27 mouse cellular contexts compared by ENCODE assay signal in the genomic region with DNA sequence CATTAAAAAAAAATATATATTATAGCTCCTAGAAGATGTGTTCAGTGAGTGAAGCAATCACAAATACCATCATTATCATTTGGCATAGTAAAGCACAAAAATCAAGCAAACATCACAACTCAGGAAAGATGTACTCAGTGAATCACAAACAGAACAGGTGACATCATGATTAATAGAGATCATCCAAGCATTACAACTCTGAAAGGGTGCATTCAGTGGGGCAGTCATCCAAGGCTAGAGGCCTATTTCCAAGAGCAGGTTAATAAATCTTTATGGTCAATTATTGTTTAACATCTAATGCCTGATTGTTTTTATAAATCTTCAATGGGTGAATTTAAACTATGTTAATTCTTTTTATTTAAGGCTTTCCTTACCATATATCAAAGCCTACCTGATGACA. TPM values are rescaled to one million over a fixed set of nuclear protein-coding genes. Genes with fewer than 3 reads are reported as not detected.
DNase-seq lines count a peak whose midpoint lies in the region; ATAC-seq lines count a peak whose summit lies in the region.
"Had no signal": no experiment of that assay in that cellular context is flagged by ENCODE, and none has a peak within 500 bp of the region (broad histone marks: within the 10 kb centered on the region; RNA-seq: fewer than 3 reads in every experiment).

No protein-coding gene starts in this region.

- H3K9me3 ChIP-seq in kidney, embryonic 14.5 days (ENCODE audit: control insufficient read depth, low read length): no peaks in the 10 kb centered on the region
- H3K9me3 ChIP-seq: embryonic facial prominence, embryonic 12.5 days; embryonic facial prominence, embryonic 15.5 days; heart, embryonic 12.5 days; heart, embryonic 15.5 days; hindbrain, embryonic 10.5 days had no signal

- no peak overlapping the region for H3K4me3 ChIP-seq in kidney, embryonic 14.5 days (ENCODE audit: low read length)
- H3K4me3 ChIP-seq: embryonic facial prominence, embryonic 12.5 days; embryonic facial prominence, embryonic 15.5 days; heart, embryonic 12.5 days; heart, embryonic 15.5 days; hindbrain, embryonic 10.5 days had no signal

- no peak overlapping the region for H3K4me2 ChIP-seq in kidney, embryonic 14.5 days (replicated peaks; ENCODE audit: low read depth, low read length)
- H3K4me2 ChIP-seq: embryonic facial prominence, embryonic 12.5 days; embryonic facial prominence, embryonic 15.5 days; heart, embryonic 12.5 days; heart, embryonic 15.5 days; hindbrain, embryonic 14.5 days had no signal

- ATAC-seq in kidney, embryonic 14.5 days (ENCODE audit: low FRiP score, low TSS enrichment): no peak
- no peak for ATAC-seq in activated CD4-positive, CD25-positive, alpha-beta regulatory T cell, adult 4 months
- ATAC-seq: CD4-positive, CD25-positive, alpha-beta regulatory T cell, adult 4 months; forebrain, embryonic 14.5 days; forebrain, postnatal 0 days; hindbrain, postnatal 0 days had no signal

- H3K4me1 ChIP-seq in kidney, embryonic 14.5 days (ENCODE audit: control insufficient read depth, insufficient read depth, low read length): peaks cover 3% of the 10 kb centered on the region; the same call in 1 of the 2 replicates

- H3K27me3 ChIP-seq in kidney, embryonic 14.5 days (ENCODE audit: control insufficient read depth, insufficient read depth, low read length): peaks cover 4% of the 10 kb centered on the region; the same call in 1 of the 2 replicates
- H3K27me3 ChIP-seq: embryonic facial prominence, embryonic 15.5 days had no signal

- no peak overlapping the region for H3K27ac ChIP-seq in kidney, embryonic 14.5 days (ENCODE audit: low read depth, low read length)
- H3K27ac ChIP-seq: embryonic facial prominence, embryonic 12.5 days; embryonic facial prominence, embryonic 15.5 days; heart, embryonic 15.5 days; hindbrain, embryonic 10.5 days; hindbrain, embryonic 14.5 days; hindbrain, postnatal 0 days had no signal

- no peak overlapping the region for H3K9ac ChIP-seq in kidney, embryonic 14.5 days (ENCODE audit: low read depth, low read length)
- H3K9ac ChIP-seq: embryonic facial prominence, embryonic 12.5 days; embryonic facial prominence, embryonic 15.5 days; forebrain, postnatal 0 days; heart, embryonic 12.5 days; heart, embryonic 15.5 days; hindbrain, embryonic 14.5 days had no signal

- H3K36me3 ChIP-seq in kidney, embryonic 14.5 days (ENCODE audit: control insufficient read depth, insufficient read depth, low read length): no peaks in the 10 kb centered on the region
- H3K36me3 ChIP-seq: embryonic facial prominence, embryonic 12.5 days; embryonic facial prominence, embryonic 15.5 days; heart, embryonic 12.5 days; heart, embryonic 15.5 days; hindbrain, embryonic 10.5 days had no signal

- DNase-seq in kidney, adult 11 months: peak; percentile 70
- peak; percentile 91 for DNase-seq in kidney, adult 9 months
- no peak for DNase-seq in kidney, adult 18-20 months
- peak; percentile 49 for DNase-seq in A20 (ENCODE audit: low read depth, low spot score)
- peak; percentile 61 to 80 for DNase-seq in kidney, postnatal 25 days
- no peak for DNase-seq in layer of hippocampus, postnatal 10 days (ENCODE audit: low spot score in 2 of 2)
- DNase-seq: adrenal gland, adult 8-10 months; adrenal gland, postnatal 25 days; cerebellum, adult 18-20 months; cerebellum, adult 9-11 months; cerebellum, postnatal 25 days; forebrain, postnatal 0 days; gastrocnemius, postnatal 25 days; heart, adult 18-20 months; heart, postnatal 10 days; heart, postnatal 36 days had no signal

RNA-seq across cellular contexts. Expression of gene Gm12184, which starts 14.3 kb away (rescaled TPM):
- polyA plus RNA-seq in kidney, embryonic 14.5 days (2014; fragmentation: Nextera tagmentation; extraction: Ambion mirVana): 5.6 and 7.6 TPM in 2 replicates
- total RNA-seq in layer of hippocampus, postnatal 10 days (2021): 1 to 10 TPM in 1 of 2 experiments, under 1 TPM in 1; 0.98 to 1.4 TPM
- polyA plus RNA-seq in activated CD4-positive, CD25-positive, alpha-beta regulatory T cell, adult 4 months (2017; shearing (Covaris generic)): 1 to 10 TPM; 3.0 to 3.1 TPM

RNA-seq across cellular contexts. Expression of gene Trim7, which starts 14.9 kb away (rescaled TPM):
- 1.3 and 2.9 TPM in 2 replicates for polyA plus RNA-seq in kidney, embryonic 14.5 days (2014; fragmentation: Nextera tagmentation; extraction: Ambion mirVana)
- total RNA-seq in layer of hippocampus, postnatal 10 days (2021): 1 to 10 TPM; 4.9 to 5.6 TPM
- 1 to 10 TPM in 1 of 2 experiments, under 1 TPM in 1; 0.52 to 1.1 TPM for polyA plus RNA-seq in activated CD4-positive, CD25-positive, alpha-beta regulatory T cell, adult 4 months (2017; shearing (Covaris generic))

RNA-seq across cellular contexts. Expression of gene Trim41, which starts 23.7 kb away (rescaled TPM):
- polyA plus RNA-seq in kidney, embryonic 14.5 days (2014; fragmentation: Nextera tagmentation; extraction: Ambion mirVana): 5.8 and 6.1 TPM in 2 replicates
- total RNA-seq in layer of hippocampus, postnatal 10 days (2021): 10 to 100 TPM; 44.1 to 58.1 TPM
- 1 to 10 TPM; 3.8 to 4.4 TPM for polyA plus RNA-seq in activated CD4-positive, CD25-positive, alpha-beta regulatory T cell, adult 4 months (2017; shearing (Covaris generic))

RNA-seq across cellular contexts. Expression of gene Irgm1, which starts 30.7 kb away (rescaled TPM):
- 11.7 and 13.2 TPM in 2 replicates for polyA plus RNA-seq in kidney, embryonic 14.5 days (2014; fragmentation: Nextera tagmentation; extraction: Ambion mirVana)
- total RNA-seq in layer of hippocampus, postnatal 10 days (2021): 1 to 10 TPM; 3.3 TPM
- polyA plus RNA-seq in activated CD4-positive, CD25-positive, alpha-beta regulatory T cell, adult 4 months (2017; shearing (Covaris generic)): 100 to 1,000 TPM; 204 to 218 TPM

RNA-seq across cellular contexts. Expression of gene Rack1, which starts 40.7 kb away (rescaled TPM):
- polyA plus RNA-seq in kidney, embryonic 14.5 days (2014; fragmentation: Nextera tagmentation; extraction: Ambion mirVana): 994 and 1,198 TPM in 2 replicates
- 100 to 1,000 TPM; 336 to 363 TPM for total RNA-seq in layer of hippocampus, postnatal 10 days (2021)
- 1,000 to 10,000 TPM; 1,417 to 1,752 TPM for polyA plus RNA-seq in activated CD4-positive, CD25-positive, alpha-beta regulatory T cell, adult 4 months (2017; shearing (Covaris generic))

Comparison
In these comparisons a context has a peak if more than half of its experiments do, and no peak if none do; other contexts are left out.
1. DNase-seq: peak in kidney, adult 11 months (single experiment), kidney, adult 9 months (single experiment), A20 (single experiment) and kidney, postnatal 25 days (2 of 2); none in kidney, adult 18-20 months (single experiment) and layer of hippocampus, postnatal 10 days (0 of 2).